Mouse (Mus musculus) left cerebral cortex, postnatal 14 days (tissue): ENCODE measurements at regions not wholly inside any gene's neighbourhood (a gene's known extent, or its start where the extent isn't known, plus 50 kb on each side); places are given as distances from the start of the nearest gene placed in this dataset.
"Not testable (repeated sequence)": the region's sequence is repeated elsewhere in the genome, so short reads cannot be mapped to it uniquely, and the experiment has no call there.

ENCODE experiments used
- DNase-seq, 2 experiments: peaks; one replicate each; pipeline ENCODE4 v3.0.0; 2021 to 2022; ENCODE audit warnings: low spot score in 2 of 2, mixed read lengths in 1 of 2
- intact Hi-C: fragments of 180-260 bp; cut with DNase I; formaldehyde crosslinking; loops from one replicate; pipeline ENCODE4 v1.15.1; 2025

DNA sequence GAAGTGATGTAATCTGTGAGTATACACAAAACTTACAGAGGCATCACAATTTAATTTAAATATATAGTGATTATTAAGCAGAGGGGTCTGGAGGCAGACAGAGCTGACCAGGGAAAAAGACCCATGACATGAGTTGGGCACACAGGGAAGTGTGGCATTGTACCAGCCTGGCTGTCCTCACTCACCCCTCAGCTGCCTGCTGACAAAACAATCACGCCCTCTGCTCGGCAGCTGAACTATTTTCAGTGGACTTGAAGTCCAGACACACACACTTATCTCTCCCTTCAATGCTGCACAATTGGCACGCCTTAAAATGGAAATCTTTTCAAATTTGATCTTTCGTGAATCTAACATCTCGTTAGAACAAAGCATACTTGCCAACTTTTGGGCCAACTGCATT lies 106.6 kb downstream of the Arrdc3 start:
- DNase-seq, result no peak
- intact Hi-C loops, result no loop called here

GRCm38 (mm10) chr13:80992342-80992741 lies 109.2 kb downstream of the Arrdc3 start:
- intact Hi-C loops, result no loop called here
- DNase-seq, result no peak

DNA sequence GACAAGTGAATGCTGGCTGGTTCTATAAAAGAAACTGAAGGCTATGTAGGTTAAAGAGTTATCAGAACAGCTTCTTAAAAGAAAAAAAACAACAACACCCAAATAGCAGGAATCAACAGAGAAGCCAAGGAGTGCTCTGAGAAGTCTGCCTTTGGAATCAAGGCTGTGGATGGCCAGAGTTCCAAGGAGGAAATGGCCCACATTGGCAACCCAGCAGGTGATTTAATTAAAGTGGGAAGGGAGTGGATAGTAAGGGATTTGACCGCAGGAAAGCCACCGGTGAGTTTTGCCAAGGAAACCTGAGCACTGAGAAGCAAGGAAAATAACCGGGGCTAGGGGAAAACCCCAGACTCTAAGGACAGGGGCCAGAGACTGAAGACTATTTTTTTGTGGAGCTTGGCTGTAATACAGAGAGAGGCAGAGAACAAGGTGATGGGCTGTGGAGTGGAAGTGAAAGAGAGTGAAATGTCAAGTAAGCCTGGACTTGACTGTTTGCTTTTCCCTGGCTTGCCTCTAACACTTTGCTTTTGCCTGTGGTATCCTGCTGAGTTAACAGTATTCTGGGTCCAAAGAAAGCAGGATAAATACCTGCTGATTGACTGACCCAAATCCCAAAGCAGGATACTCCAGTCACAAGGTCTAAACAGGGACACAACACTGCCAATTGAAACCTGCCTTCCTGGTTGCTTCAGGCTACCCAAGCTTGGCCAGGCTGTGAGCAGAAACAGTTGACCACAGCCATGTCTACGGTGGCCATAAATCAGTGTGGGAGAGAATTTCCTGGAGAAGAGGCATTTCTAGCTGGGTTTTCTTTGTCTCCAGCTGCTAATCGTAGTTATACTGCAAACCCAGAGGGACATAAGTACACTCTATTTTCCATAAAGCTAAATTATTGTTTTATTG lies 125.9 kb downstream of the Arrdc3 start:
- no peak for DNase-seq
- intact Hi-C loops, result no loop called here

GRCm38 (mm10) chr13:81013953-81014352 lies 130.8 kb downstream of the Arrdc3 start:
- no peak for DNase-seq
- intact Hi-C loops, result no loop called here

GRCm38 (mm10) chr13:81020106-81020747 lies 137.0 kb downstream of the Arrdc3 start:
- DNase-seq, result no peak
- intact Hi-C loops, result no loop called here

DNA sequence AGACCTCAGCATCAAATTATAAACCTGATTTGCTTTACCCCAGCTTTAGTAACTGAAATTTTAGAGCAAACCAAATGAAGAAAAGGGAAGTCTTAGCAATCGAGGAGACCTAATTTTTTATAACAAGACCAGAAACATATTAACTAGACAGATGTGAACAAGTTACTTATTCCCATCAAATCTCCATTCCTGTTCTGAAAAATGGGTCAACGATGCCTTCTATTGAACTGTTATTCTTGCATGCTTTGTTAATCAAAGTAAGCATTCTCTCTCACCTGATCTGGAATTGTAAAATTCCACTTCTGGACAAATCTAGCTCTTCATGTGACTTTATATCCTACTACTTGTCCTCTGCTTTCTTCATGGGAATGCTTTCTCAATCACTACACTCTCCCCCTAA lies 137.6 kb downstream of the Arrdc3 start:
- DNase-seq, result no peak
- intact Hi-C loops, result no loop called here

GRCm38 (mm10) chr13:81022410-81022809 lies 139.2 kb downstream of the Arrdc3 start:
- intact Hi-C loops, result no loop called here
- no peak for DNase-seq

DNA sequence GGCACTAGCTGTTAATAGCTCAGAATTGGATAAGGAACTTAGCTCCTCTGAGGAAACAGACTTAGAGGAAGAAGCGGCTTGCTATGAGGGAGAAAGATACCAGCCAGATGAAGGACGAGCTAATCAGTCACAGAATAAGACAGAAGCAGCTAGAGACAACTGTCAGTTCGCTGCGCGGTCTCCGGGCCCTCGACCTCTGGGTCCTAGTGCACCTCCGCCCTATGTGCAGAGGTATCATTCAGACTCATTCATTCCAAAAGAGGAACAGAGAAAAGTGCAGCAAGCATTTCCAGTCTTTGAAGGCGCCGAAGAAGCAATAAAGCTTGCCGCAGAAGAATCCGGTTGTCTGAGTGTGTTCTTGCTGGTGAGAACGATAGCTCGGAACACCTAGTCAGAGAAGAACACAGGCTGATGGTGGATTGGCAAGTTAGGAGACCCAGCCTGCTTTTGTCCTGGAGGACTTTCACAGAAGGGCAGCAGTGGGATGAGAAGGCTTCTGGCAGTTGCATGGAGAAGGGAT lies 142.1 kb downstream of the Arrdc3 start:
- DNase-seq, intact Hi-C loops: not testable (repeated sequence)

DNA sequence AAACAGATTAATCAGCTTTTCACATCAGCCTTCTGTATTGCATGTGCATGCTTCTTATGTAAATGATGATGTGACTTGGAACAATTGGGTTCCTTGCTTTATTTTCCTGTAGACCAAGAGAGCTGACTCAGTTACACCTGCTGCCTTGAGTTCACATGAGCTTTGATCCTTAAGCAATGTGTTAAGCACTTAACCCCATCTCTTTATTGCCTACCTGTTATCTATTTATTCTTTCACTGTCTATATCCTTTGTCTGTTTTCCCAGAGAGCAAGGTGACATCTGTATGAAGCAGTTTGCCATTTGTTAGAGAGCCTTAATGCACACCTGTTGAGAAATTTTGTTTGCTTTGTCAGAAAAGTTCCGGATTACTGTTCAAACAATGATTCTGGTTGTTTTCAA lies 154.1 kb downstream of the Arrdc3 start:
- DNase-seq, result no peak
- intact Hi-C loops, result no loop called here

- intact Hi-C loops, result no loop called here
- DNase-seq, result no peak
Observed at GRCm38 (mm10) chr13:81038736-81039135, 155.6 kb downstream of the Arrdc3 start.

- no peak for DNase-seq
- intact Hi-C loops, result no loop called here
Observed at GRCm38 (mm10) chr13:81040494-81040893, 157.3 kb downstream of the Arrdc3 start.

DNA sequence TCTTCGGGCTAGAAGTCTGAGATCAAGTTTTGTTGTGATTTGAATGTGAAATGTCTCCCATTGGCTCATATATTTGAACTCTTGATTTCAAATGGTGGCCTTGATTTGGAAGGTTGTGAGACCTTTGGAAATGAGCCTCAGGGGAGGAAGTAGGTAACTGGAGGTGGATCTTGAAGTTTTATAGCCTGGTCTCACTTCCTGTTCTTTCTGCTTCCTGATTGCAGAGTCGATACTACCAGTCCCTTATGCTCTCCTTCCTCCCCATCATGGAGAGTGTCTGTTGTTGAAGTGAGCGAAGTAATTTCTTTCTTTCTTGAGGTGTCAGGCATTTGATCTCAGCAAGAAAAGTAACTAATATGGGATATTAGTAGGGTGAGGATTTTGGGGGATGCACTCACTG lies 158.5 kb downstream of the Arrdc3 start:
- intact Hi-C loops, result no loop called here
- no peak for DNase-seq
